Mouse (Mus musculus) liver, adult (tissue): ENCODE data around the gene Bach2.
A peak's percentile ranks its signal among the peaks of the same experiment; 100 is the strongest.

Source experiments
- GATA4 ChIP-seq: IDR thresholded peaks from 2 replicates; pipeline ENCODE4 v1.6.1; 2014; ENCODE audit warnings: mild to moderate bottlenecking, low read length; ENCODE audit not compliant: insufficient replicate concordance

Gene Bach2

GRCm38 (mm10) chr4:32318608-32319007, 80.0 kb downstream of the Bach2 start:
- no peak for TF ChIP-seq GATA4

- no peak for TF ChIP-seq GATA4
Observed at GRCm38 (mm10) chr4:32319327-32319726, 80.7 kb downstream of the Bach2 start.

DNA sequence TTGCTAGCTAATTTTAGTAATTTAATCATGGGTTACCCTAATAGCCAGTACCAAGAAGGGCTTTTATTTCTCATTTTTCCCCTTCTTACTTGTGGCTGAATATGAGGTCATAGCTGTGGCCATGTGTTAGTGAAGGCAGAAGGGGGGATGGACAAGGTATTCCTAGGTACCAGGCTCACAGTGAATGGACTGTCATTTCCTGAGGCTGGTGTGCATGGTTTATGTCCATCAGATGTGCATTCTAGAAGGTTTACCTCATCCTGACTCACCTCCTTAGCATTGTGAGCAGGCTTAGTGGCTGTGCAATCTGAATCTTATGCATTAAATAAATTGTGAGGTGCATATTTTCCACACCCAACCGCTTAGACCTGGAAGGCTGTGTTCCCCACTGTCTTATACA, 81.4 kb downstream of the Bach2 start:
- TF ChIP-seq GATA4 = no peak

DNA sequence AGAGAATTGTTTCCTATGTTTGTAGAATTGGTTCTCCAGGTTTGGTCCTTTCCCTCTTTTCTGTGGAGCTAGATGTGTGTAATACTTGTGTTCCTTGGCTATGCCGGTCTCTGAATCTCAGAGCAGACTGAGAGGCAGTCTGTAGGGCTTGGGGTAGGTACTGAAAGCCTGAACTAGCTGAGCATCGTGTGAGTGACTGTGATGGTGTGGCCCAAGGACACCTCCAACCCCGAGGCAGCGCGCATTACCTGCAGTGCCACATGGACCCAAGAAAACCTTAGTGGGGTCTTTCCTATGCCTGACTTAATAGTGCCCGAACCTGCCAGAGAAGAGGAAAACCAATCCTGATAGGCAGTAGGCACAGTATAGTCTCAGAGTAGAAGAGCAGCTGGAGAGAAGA, 85.5 kb downstream of the Bach2 start:
- no peak for TF ChIP-seq GATA4

- TF ChIP-seq GATA4 = no peak
Observed at GRCm38 (mm10) chr4:32324967-32325366, 86.4 kb downstream of the Bach2 start.

GRCm38 (mm10) chr4:32325596-32325995, 87.0 kb downstream of the Bach2 start:
- no peak for TF ChIP-seq GATA4

- TF ChIP-seq GATA4 = no peak
Observed at GRCm38 (mm10) chr4:32326279-32326678, 87.7 kb downstream of the Bach2 start.

GRCm38 (mm10) chr4:32326860-32327259, 88.3 kb downstream of the Bach2 start:
- no peak for TF ChIP-seq GATA4

DNA sequence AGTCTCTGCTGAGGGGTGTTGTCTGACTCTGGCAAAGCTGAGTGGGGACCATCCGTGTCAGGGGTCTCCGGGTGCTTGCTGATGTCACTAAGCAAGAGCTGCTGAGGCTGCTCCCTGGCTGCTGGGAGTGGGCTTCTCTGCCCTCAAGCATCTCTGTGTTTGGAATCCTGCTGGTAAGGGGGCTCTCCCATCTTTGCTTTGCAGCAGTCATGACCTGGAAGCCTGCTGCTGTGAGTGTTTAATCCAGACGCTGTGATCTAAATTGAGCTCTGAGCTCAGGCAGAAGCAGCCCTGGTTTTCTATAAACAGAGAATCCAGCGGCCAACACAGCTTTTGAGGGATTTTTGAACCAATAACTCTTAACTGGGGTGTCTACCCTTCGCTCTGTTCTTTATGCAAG, 89.0 kb downstream of the Bach2 start:
- no peak for TF ChIP-seq GATA4

GRCm38 (mm10) chr4:32328561-32328960, 90.0 kb downstream of the Bach2 start:
- TF ChIP-seq GATA4 = no peak

DNA sequence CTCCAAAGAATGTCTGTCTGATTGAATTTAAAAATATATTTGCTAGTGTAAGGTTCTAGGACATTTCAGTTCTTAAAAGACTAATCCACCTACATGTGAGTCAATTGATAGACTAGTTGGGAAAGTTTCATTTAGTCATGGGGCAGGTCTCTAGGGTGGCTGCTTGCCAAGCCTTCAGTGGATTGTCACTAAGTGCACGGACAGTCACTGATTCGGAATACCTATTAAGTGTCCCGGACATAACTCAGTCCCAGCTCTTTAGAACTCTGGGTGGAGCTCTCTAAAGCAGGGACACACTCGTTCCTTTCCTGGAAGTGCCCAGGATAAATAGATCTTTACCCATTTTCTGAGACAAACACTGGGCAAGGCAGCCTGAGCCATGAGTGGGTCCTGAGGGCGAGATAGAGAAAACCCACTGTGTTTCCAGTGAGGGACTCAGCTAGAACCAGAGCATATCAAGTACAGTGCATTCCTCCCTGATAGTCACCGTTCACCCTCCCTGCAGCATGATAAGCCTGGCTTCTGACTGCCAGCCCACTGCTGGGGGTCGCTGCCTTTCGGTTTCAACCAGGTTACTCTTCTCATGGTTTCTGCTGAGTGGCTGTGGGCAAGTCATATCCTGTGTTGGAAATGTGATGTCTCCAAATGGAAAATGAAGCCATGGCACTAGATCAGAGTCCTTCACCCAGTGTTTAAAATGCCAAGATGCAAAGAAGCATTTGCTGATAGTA, 92.1 kb downstream of the Bach2 start:
- no peak for TF ChIP-seq GATA4

GRCm38 (mm10) chr4:32332028-32332427, 93.4 kb downstream of the Bach2 start:
- no peak for TF ChIP-seq GATA4

DNA sequence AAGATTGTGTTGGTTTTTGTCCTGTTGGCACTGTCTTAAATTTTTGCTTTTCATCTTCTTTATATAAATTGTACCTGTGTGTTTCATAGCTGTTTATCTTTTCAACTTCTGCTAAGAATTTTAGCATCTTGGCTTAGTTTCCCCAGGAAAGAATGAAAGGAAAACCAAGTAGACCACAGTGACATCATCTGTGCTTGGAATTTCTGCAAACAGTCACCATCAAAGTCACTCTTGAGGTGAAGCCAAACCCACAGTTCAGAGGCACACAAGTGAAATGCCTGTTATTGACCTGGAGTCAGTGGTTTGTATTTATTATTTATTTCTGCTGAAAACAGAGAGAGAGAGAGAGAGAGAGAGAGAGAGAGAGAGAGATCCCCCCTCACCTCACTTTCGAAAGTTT, 95.5 kb downstream of the Bach2 start:
- no peak for TF ChIP-seq GATA4

DNA sequence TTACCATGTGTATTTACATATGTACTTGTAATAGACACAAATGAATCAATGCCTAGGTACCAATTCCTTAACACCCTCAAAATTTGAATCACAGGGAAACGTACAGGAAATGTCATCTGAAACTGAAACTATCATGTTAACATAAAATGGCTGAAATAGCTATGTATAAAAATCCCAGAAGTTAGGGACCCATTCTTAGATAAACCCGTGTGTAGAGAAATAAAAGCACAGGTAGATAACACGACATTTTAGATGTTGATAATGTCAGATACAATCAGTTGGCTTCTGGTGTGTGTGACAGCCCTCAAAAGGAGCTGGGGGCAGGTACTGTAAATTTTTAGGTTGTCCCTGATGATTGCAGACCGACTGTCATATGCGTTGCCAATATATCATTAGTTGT, 96.2 kb downstream of the Bach2 start:
- no peak for TF ChIP-seq GATA4

GRCm38 (mm10) chr4:32335659-32336058, 97.1 kb downstream of the Bach2 start:
- TF ChIP-seq GATA4 = no peak

GRCm38 (mm10) chr4:32336642-32337041, 98.0 kb downstream of the Bach2 start:
- TF ChIP-seq GATA4 = no peak

DNA sequence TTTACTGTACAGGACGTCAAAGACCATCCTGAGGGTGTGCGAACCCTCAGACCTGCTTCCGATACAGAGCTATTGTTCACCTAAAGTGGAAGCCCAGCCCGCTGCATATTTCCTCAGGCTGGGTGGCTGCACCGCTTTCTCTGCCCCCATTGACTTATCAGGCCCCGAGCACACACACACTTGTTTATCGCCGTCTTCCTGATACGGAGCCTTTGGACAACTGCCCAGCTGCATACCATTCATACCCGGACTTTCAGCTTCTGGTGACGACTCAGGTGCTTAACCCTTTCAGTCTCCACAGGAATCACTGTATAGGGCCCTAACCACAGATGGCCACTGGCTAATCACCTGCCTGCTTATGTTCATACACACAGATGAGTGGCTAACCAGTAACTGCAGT, 99.0 kb downstream of the Bach2 start:
- peak; percentile 56; the same call in 1 of the 2 replicates for TF ChIP-seq GATA4
